15 mouse cellular contexts compared by ENCODE assay signal in genomic region chr6:78468772-78469171, GRCm38 (mm10). TPM values are rescaled to one million over a fixed set of nuclear protein-coding genes. Genes with fewer than 3 reads are reported as not detected.
"Had no signal": no experiment of that assay in that cellular context is flagged by ENCODE, and none has a peak within 500 bp of the region (broad histone marks: within the 10 kb centered on the region; RNA-seq: fewer than 3 reads in every experiment).

TSS of gene Reg3g (minus strand) at chr6:78468872.

- ATAC-seq: liver, postnatal 0 days; midbrain, embryonic 15.5 days had no signal

- DNase-seq: kidney, adult 18-20 months; kidney, postnatal 36 days; liver; liver, embryonic 13.5 days; liver, postnatal 0 days; thymus, adult 18-20 months had no signal

- H3K4me2 ChIP-seq: hindbrain, embryonic 15.5 days; limb, embryonic 12.5 days; liver, embryonic 13.5 days; midbrain, embryonic 11.5 days; midbrain, embryonic 15.5 days; neural tube, embryonic 12.5 days had no signal

- H3K27ac ChIP-seq: hindbrain, embryonic 15.5 days; layer of hippocampus, adult 2 months; limb, embryonic 12.5 days; liver, embryonic 13.5 days; macrophage; midbrain, embryonic 15.5 days; neural tube, embryonic 12.5 days had no signal

- H3K9me3 ChIP-seq: hindbrain, embryonic 15.5 days; limb, embryonic 12.5 days; liver, embryonic 13.5 days; megakaryocyte, embryonic 14.5 days; midbrain, embryonic 15.5 days; neural tube, embryonic 12.5 days had no signal

- H3K4me3 ChIP-seq: hindbrain, embryonic 15.5 days; layer of hippocampus, adult 2 months; limb, embryonic 12.5 days; liver, embryonic 13.5 days; megakaryocyte, embryonic 14.5 days; midbrain, embryonic 15.5 days; neural tube, embryonic 12.5 days had no signal

- H3K27me3 ChIP-seq: hindbrain, embryonic 15.5 days; limb, embryonic 12.5 days; liver, embryonic 13.5 days; megakaryocyte, embryonic 14.5 days; midbrain, embryonic 15.5 days; neural tube, embryonic 12.5 days had no signal

- H3K36me3 ChIP-seq: hindbrain, embryonic 15.5 days; limb, embryonic 12.5 days; liver, embryonic 13.5 days; midbrain, embryonic 15.5 days; neural tube, embryonic 12.5 days had no signal

- H3K4me1 ChIP-seq: hindbrain, embryonic 15.5 days; limb, embryonic 12.5 days; liver, embryonic 13.5 days; megakaryocyte, embryonic 14.5 days; midbrain, embryonic 15.5 days; neural tube, embryonic 12.5 days had no signal

- H3K9ac ChIP-seq: hindbrain, embryonic 15.5 days; limb, embryonic 12.5 days; liver, embryonic 13.5 days; liver, postnatal 0 days; midbrain, embryonic 15.5 days; neural tube, embryonic 12.5 days had no signal

RNA-seq across cellular contexts. Expression of gene Reg3g, which starts in this region (rescaled TPM):
- polyA plus RNA-seq: hindbrain, embryonic 15.5 days; kidney, embryonic 16.5 days; limb, embryonic 12.5 days; liver, embryonic 13.5 days; liver, postnatal 0 days; macrophage; midbrain, embryonic 11.5 days; midbrain, embryonic 15.5 days; neural tube, embryonic 12.5 days had no signal
